Mouse (Mus musculus) intestine, embryonic 16.5 days (tissue): ENCODE results near the gene H2al1d. TPM values are rescaled to one million over a fixed set of nuclear protein-coding genes. Genes with fewer than 3 reads are reported as not detected.
"Not testable (repeated sequence)": the region's sequence is repeated elsewhere in the genome, so short reads cannot be mapped to it uniquely, and the experiment has no call there.

ENCODE experiments used
- ATAC-seq: fragments of 200-750 bp; cut with Nextera tagmentation; 2 replicates; pipeline ENCODE4 v1.8.0; 2017; ENCODE audit warnings: moderate TSS enrichment, moderate library complexity
- H3K27ac ChIP-seq: fragments of 300-500 bp; sonication (generic); 2 replicates; pipeline ENCODE4 v1.5.1; 2014; ENCODE audit warnings: mild to moderate bottlenecking, low read length
- H3K27me3 ChIP-seq: fragments of 300-500 bp; sonication (generic); replicated peaks from 2 replicates; pipeline ENCODE4 v1.6.1; 2014; ENCODE audit warnings: low read length, control low read depth, mixed read lengths; ENCODE audit not compliant: control insufficient read depth, insufficient read depth
- H3K36me3 ChIP-seq: fragments of 300-500 bp; sonication (generic); 2 replicates; pipeline ENCODE4 v1.6.1; 2014; ENCODE audit warnings: low read length, control low read depth; ENCODE audit not compliant: control insufficient read depth, insufficient read depth
- H3K4me1 ChIP-seq: fragments of 300-500 bp; sonication (generic); 2 replicates; pipeline ENCODE4 v1.6.1; 2014; ENCODE audit warnings: low read length, control low read depth, mixed read lengths; ENCODE audit not compliant: control insufficient read depth, insufficient read depth
- H3K4me2 ChIP-seq: fragments of 300-500 bp; sonication (generic); 2 replicates; pipeline ENCODE4 v1.6.1; 2014; ENCODE audit warnings: low read depth, low read length, control low read depth
- H3K4me3 ChIP-seq: fragments of 300-500 bp; sonication (generic); 2 replicates; pipeline ENCODE4 v1.5.1; 2014; ENCODE audit warnings: mild to moderate bottlenecking, low read length
- H3K9ac ChIP-seq: fragments of 300-500 bp; sonication (generic); 2 replicates; pipeline ENCODE4 v1.6.1; 2014; ENCODE audit warnings: low read depth, low read length
- H3K9me3 ChIP-seq: fragments of 300-500 bp; sonication (generic); 2 replicates; pipeline ENCODE4 v1.6.1; 2016; ENCODE audit warnings: low read length, control low read depth; ENCODE audit not compliant: control insufficient read depth
- WGBS: fragments of 180-500 bp; shearing (Covaris S2); extraction: QIAGEN DNeasy Blood & Tissue Kit; methylation state at CpG from one replicate; pipeline ENCODE4 v1.1.7; 2014; 5-methylcytosine and 5-hydroxymethylcytosine counted together
- polyA plus RNA-seq: library from polyadenylated mRNA; unstranded; fragments of >200 nt; fragmentation: Nextera tagmentation; extraction: Ambion mirVana; gene quantifications from 2 replicates; pipeline ENCODE4 v1.2.1, GENCODE M21; 2015

H2al1d gene
- polyA plus RNA-seq, 1 experiment from 2014 or later: not detected

- not testable (repeated sequence) for H3K4me1 ChIP-seq, H3K27me3 ChIP-seq, H3K9me3 ChIP-seq, ATAC-seq, H3K4me2 ChIP-seq, H3K4me3 ChIP-seq, H3K9ac ChIP-seq, H3K36me3 ChIP-seq, H3K27ac ChIP-seq
- 88% methylated on average over 1 of the region's 3 CpGs for whole genome bisulfite sequencing
Measured at GRCm38 (mm10) chrX:11302132-11302531, 6.5 kb upstream of the H2al1d start, which contains the start of gene H2al1b. H2al1b (plus strand) TSS chrX:11302432.

GRCm38 (mm10) chrX:11305355-11305754 is 3.3 kb upstream of the H2al1d start, which contains the start of gene H2al1c:
H2al1c (plus strand) TSS chrX:11305655.
- not testable (repeated sequence) for H3K4me1 ChIP-seq, H3K9me3 ChIP-seq, H3K4me3 ChIP-seq, H3K9ac ChIP-seq, H3K36me3 ChIP-seq, H3K4me2 ChIP-seq, ATAC-seq, H3K27ac ChIP-seq, H3K27me3 ChIP-seq
- WGBS: 100% methylated on average over 1 of the region's 6 CpGs

- H3K9ac ChIP-seq, H3K4me2 ChIP-seq, H3K4me3 ChIP-seq, ATAC-seq, H3K36me3 ChIP-seq, H3K4me1 ChIP-seq, H3K9me3 ChIP-seq, H3K27ac ChIP-seq, H3K27me3 ChIP-seq: not testable (repeated sequence)
- WGBS: no CpG with 5 or more reads among the region's 3 CpGs
Measured at GRCm38 (mm10) chrX:11311634-11312033, 3.0 kb downstream of the H2al1d start, which contains the start of gene H2al1e. H2al1e (plus strand) TSS chrX:11311934.

- H3K27me3 ChIP-seq, H3K4me1 ChIP-seq, H3K9me3 ChIP-seq, ATAC-seq, H3K27ac ChIP-seq, H3K4me3 ChIP-seq, H3K9ac ChIP-seq, H3K36me3 ChIP-seq, H3K4me2 ChIP-seq: not testable (repeated sequence)
- no CpG with 5 or more reads among the region's 6 CpGs for WGBS
Measured at GRCm38 (mm10) chrX:11314858-11315257, 6.2 kb downstream of the H2al1d start, which contains the start of gene H2al1f. H2al1f (plus strand) TSS chrX:11315158.

GRCm38 (mm10) chrX:11317956-11318355 is 9.3 kb downstream of the H2al1d start, which contains the start of gene H2al1g:
H2al1g (plus strand) TSS chrX:11318256.
- no CpG with 5 or more reads among the region's 3 CpGs for WGBS
- not testable (repeated sequence) for H3K4me3 ChIP-seq, H3K4me2 ChIP-seq, H3K27me3 ChIP-seq, H3K27ac ChIP-seq, H3K36me3 ChIP-seq, H3K9me3 ChIP-seq, ATAC-seq, H3K9ac ChIP-seq, H3K4me1 ChIP-seq

- not testable (repeated sequence) for H3K27ac ChIP-seq, H3K4me3 ChIP-seq, H3K36me3 ChIP-seq, ATAC-seq, H3K9me3 ChIP-seq, H3K4me1 ChIP-seq, H3K9ac ChIP-seq, H3K4me2 ChIP-seq, H3K27me3 ChIP-seq
- WGBS: no CpG with 5 or more reads among the region's 6 CpGs
Measured at GRCm38 (mm10) chrX:11321192-11321591, 12.6 kb downstream of the H2al1d start, which contains the start of gene H2al1h. H2al1h (plus strand) TSS chrX:11321492.

GRCm38 (mm10) chrX:11324359-11324758 is 15.7 kb downstream of the H2al1d start, which contains the start of gene H2al1i:
H2al1i (plus strand) TSS chrX:11324659.
- 70% methylated on average over 2 of the region's 5 CpGs for WGBS
- H3K36me3 ChIP-seq: not testable (repeated sequence)

GRCm38 (mm10) chrX:11327522-11327921 is 18.9 kb downstream of the H2al1d start, which contains the start of gene H2al1j:
H2al1j (plus strand) TSS chrX:11327822.
- ATAC-seq, H3K4me3 ChIP-seq, H3K9ac ChIP-seq, H3K27me3 ChIP-seq, H3K36me3 ChIP-seq, H3K4me2 ChIP-seq, H3K27ac ChIP-seq, H3K9me3 ChIP-seq, H3K4me1 ChIP-seq: not testable (repeated sequence)
- 91% methylated on average over 2 of the region's 2 CpGs for WGBS

More at GRCm38 (mm10) chrX:11324359-11324758, 15.7 kb downstream of the H2al1d start, which contains the start of gene H2al1i:
- H3K27ac ChIP-seq, H3K27me3 ChIP-seq, H3K4me2 ChIP-seq, H3K9ac ChIP-seq, ATAC-seq, H3K9me3 ChIP-seq, H3K4me1 ChIP-seq, H3K4me3 ChIP-seq: not testable (repeated sequence)

GRCm38 (mm10) chrX:11345762-11346161 is 37.1 kb downstream of the H2al1d start:
- Histone ChIP-seq H3K9ac (no peak overlapping the region), H3K9me3 (no peaks in the 10 kb centered on the region), H3K4me2 (no peak overlapping the region), H3K4me1 (no peaks in the 10 kb centered on the region), H3K27me3 (peaks cover 2% of the 10 kb centered on the region; the same call in 1 of the 2 replicates), H3K4me3 (no peak overlapping the region), H3K36me3 (no peaks in the 10 kb centered on the region), H3K27ac (no peak overlapping the region)
- no peak for ATAC-seq
- WGBS: 65% methylated on average over 9 of the region's 9 CpGs

GRCm38 (mm10) chrX:11346756-11347155 is 38.1 kb downstream of the H2al1d start:
- Histone ChIP-seq H3K9me3 (no peaks in the 10 kb centered on the region), H3K27ac (no peak overlapping the region), H3K4me2 (no peak overlapping the region), H3K27me3 (peaks cover 2% of the 10 kb centered on the region; the same call in 1 of the 2 replicates), H3K9ac (no peak overlapping the region), H3K4me3 (no peak overlapping the region), H3K4me1 (no peaks in the 10 kb centered on the region), H3K36me3 (no peaks in the 10 kb centered on the region)
- ATAC-seq: no peak
- WGBS: 94% methylated on average over 3 of the region's 3 CpGs
